ENCODE assay signal across 9 mouse cellular contexts in the genomic region with DNA sequence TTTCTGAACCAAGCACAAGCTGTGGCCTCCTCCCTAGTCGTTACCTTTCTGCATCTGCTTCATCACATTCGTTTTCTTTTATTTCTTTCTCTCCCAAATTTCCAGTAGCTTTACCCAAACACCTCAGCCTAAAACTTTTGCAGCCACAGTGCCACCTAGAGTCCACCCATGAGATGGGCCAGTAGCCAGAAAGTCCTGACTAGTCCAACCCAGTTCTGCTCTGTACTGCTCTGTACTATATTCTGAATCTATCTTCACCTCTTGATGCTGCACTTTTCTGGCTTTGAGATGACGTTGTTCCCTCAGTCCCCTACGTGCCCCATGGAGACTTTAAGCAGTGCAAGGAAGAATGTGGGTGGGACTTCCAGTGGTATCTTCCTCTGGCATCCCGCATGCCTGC.
DNase-seq lines count a peak whose midpoint lies in the region; ATAC-seq and TF ChIP-seq lines count a peak whose summit lies in the region.
"Had no signal": no experiment of that assay in that cellular context is flagged by ENCODE, and none has a peak within 500 bp of the region (broad histone marks: within the 10 kb centered on the region; RNA-seq: fewer than 3 reads in every experiment).

No protein-coding gene starts in this region.

- WGBS in lung, embryonic 14.5 days = 18% methylated on average over 5 of the region's 5 CpGs

- no peak for TF ChIP-seq POLR2A in CH12.LX (IDR thresholded peaks at IDR 0.05; ENCODE audit: low read depth, low read length)

- intact Hi-C loops in heart, postnatal 14 days (cut with DNase I) = loop anchor here (1.0 to 10.0 kb wide), 5 partner anchors 161 to 335 kb away; a partner anchor contains a TSS

- peaks cover 68% of the 10 kb centered on the region for H3K27me3 ChIP-seq in CH12.LX (replicated peaks)
- H3K27me3 ChIP-seq in lung, embryonic 14.5 days (ENCODE audit: insufficient read depth, low read length) = no peaks in the 10 kb centered on the region

- no peak for TF ChIP-seq EP300 in CH12.LX (IDR thresholded peaks at IDR 0.05; ENCODE audit: low read length)

- H3K9me3 ChIP-seq in CH12.LX (replicated peaks; ENCODE audit: low read length) = peaks cover 1% of the 10 kb centered on the region
- no peaks in the 10 kb centered on the region for H3K9me3 ChIP-seq in lung, embryonic 14.5 days (ENCODE audit: low read depth, low read length)
- H3K9me3 ChIP-seq: heart, embryonic 13.5 days had no signal

- peak; percentile 58 for TF ChIP-seq RAD21 in CH12.LX (IDR thresholded peaks at IDR 0.05; ENCODE audit: low read depth, low read length)

- peak; percentile 31 to 66; a peak in 3 of 4 replicates for TF ChIP-seq CTCF in CH12.LX (conservative IDR thresholded peaks at IDR 0.05 in 1 of 2, IDR thresholded peaks at IDR 0.05 in 1 of 2; ENCODE audit: low read depth in 2 of 2, low read length in 2 of 2)
- peak; percentile 78 for TF ChIP-seq CTCF in lung, embryonic 14.5 days (IDR thresholded peaks at IDR 0.05; ENCODE audit: low read depth)

- dilution Hi-C loops in CH12.LX (cut with MboI; ENCODE audit: extremely low pct_ligation_motif_present, extremely low pct_unique_long_range_greater_than_20kb, low sequenced_read_pairs) = no loop called here

- peak; percentile 79 for ATAC-seq in lung, embryonic 14.5 days (ENCODE audit: insufficient read depth)
- ATAC-seq in monocyte, adult 5-6 weeks (replicated peaks; ENCODE audit: insufficient number of reproducible peaks, low FRiP score, low TSS enrichment, poor library complexity, severe bottlenecking) = no peak

- H3K27ac ChIP-seq in CH12.LX (ENCODE audit: insufficient read depth, low read depth) = no peak overlapping the region
- no peak overlapping the region for H3K27ac ChIP-seq in lung, embryonic 14.5 days (ENCODE audit: low read depth)
- H3K27ac ChIP-seq: heart, embryonic 13.5 days had no signal

- H3K9ac ChIP-seq in CH12.LX (ENCODE audit: insufficient read depth, low read depth) = no peak overlapping the region
- H3K9ac ChIP-seq in lung, embryonic 14.5 days = no peak overlapping the region
- H3K9ac ChIP-seq: heart, embryonic 13.5 days had no signal

- no peak overlapping the region for H3K4me3 ChIP-seq in CH12.LX (replicated peaks in 1 of 3; ENCODE audit: low read depth in 2 of 3, low read length in 2 of 3, poor library complexity in 1 of 3)
- no peak overlapping the region for H3K4me3 ChIP-seq in lung, embryonic 14.5 days (ENCODE audit: low read depth, low read length)
- H3K4me3 ChIP-seq: heart, embryonic 13.5 days had no signal

- DNase-seq in CH12.LX (ENCODE audit: extremely low read depth) (peak; percentile 13), R1 (ENCODE audit: low read depth, low spot score) (peak; percentile 33)
- peak; percentile 60 for DNase-seq in embryo, embryonic 9.5 days (ENCODE audit: extremely low spot score)
- peak; percentile 75 to 87 for DNase-seq in heart, postnatal 14 days
- peak; percentile 79 to 83 for DNase-seq in kidney, postnatal 4 days
- peak; percentile 87 for DNase-seq in lung, embryonic 14.5 days
- DNase-seq in right cerebral cortex, adult 2 months (ENCODE audit: low spot score in 2 of 2) = peak; percentile 83

- H3K4me1 ChIP-seq in CH12.LX (ENCODE audit: control insufficient read depth in 1 of 2, insufficient read depth in 2 of 2) = no peaks in the 10 kb centered on the region
- no peaks in the 10 kb centered on the region for H3K4me1 ChIP-seq in lung, embryonic 14.5 days (ENCODE audit: insufficient read depth)
- H3K4me1 ChIP-seq: heart, embryonic 13.5 days had no signal

- no peaks in the 10 kb centered on the region for H3K79me2 ChIP-seq in CH12.LX (replicated peaks; ENCODE audit: control insufficient read depth, extremely low read depth, insufficient read depth, poor library complexity, severe bottlenecking)

- in situ Hi-C loops in CH12.LX (cut with MboI; ENCODE audit: low pct_ligation_motif_present, low pct_unique_long_range_greater_than_20kb, low sequenced_read_pairs) = no loop called here

- H3K4me2 ChIP-seq in CH12.LX (ENCODE audit: insufficient read depth, low read depth, poor library complexity, severe bottlenecking) = no peak overlapping the region
- H3K4me2 ChIP-seq in lung, embryonic 14.5 days = no peak overlapping the region
- H3K4me2 ChIP-seq: heart, embryonic 13.5 days had no signal

- no peaks in the 10 kb centered on the region for H3K36me3 ChIP-seq in CH12.LX (replicated peaks in 1 of 2; ENCODE audit: control insufficient read depth in 1 of 2, insufficient read depth in 1 of 2, low read length in 1 of 2)
- H3K36me3 ChIP-seq in lung, embryonic 14.5 days (ENCODE audit: insufficient read depth) = no peaks in the 10 kb centered on the region
- H3K36me3 ChIP-seq: heart, embryonic 13.5 days had no signal

TF ChIP-seq in CH12.LX, 34 proteins besides CTCF, POLR2A, EP300 and RAD21:
- TF ChIP-seq SMC3 (IDR thresholded peaks at IDR 0.05; ENCODE audit: low read depth, low read length) = peak; percentile 44
- no peak for TF ChIP-seq CHD1 (IDR thresholded peaks at IDR 0.05; ENCODE audit: low read depth, low read length)

Comparison
In these comparisons a context has a peak if more than half of its experiments do, and no peak if none do; other contexts are left out.
1. DNase-seq: peak in every context shown above with its lines; median percentile 87 in lung, embryonic 14.5 days; 83 in right cerebral cortex, adult 2 months; 81 in heart, postnatal 14 days; 81 in kidney, postnatal 4 days; 60 in embryo, embryonic 9.5 days; 33 in R1; 13 in CH12.LX.